30 mouse cellular contexts compared by ENCODE assay signal in the genomic region with DNA sequence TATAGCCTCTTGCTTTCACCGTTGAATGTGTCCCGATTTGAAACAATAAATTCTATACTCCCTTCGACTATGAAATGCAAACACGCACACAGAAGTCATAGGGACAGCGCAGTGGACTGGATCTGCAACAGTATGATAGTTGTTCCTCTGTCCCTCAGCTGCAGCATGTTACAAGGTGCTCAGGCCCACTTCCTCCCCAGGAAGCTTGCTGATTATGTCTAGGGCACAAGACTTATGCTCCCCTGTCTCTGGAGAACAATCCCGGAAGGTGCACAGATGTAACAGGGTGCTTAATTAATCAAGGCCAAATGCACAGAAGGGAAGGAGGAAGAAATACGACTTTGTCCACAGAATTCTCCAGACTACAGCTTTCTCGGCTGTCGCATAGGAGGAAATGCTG.
A peak's percentile ranks its signal among the peaks of the same experiment; 100 is the strongest.
DNase-seq lines count a peak whose midpoint lies in the region; ATAC-seq and TF ChIP-seq lines count a peak whose summit lies in the region.
"Had no signal": no experiment of that assay in that cellular context is flagged by ENCODE, and none has a peak within 500 bp of the region (broad histone marks: within the 10 kb centered on the region; RNA-seq: fewer than 3 reads in every experiment).

No protein-coding gene starts in this region.

- H3K27me3 ChIP-seq in intestine, embryonic 14.5 days (replicated peaks; ENCODE audit: control insufficient read depth, insufficient read depth, low read length): no peaks in the 10 kb centered on the region
- no peaks in the 10 kb centered on the region for H3K27me3 ChIP-seq in intestine, postnatal 0 days (replicated peaks; ENCODE audit: control insufficient read depth, insufficient read depth, low read length)
- H3K27me3 ChIP-seq in kidney, embryonic 16.5 days (ENCODE audit: insufficient read depth, low read length): no peaks in the 10 kb centered on the region
- H3K27me3 ChIP-seq in stomach, embryonic 15.5 days (replicated peaks): no peaks in the 10 kb centered on the region
- no peaks in the 10 kb centered on the region for H3K27me3 ChIP-seq in stomach, postnatal 0 days (ENCODE audit: control insufficient read depth, insufficient read depth, low read length)
- no peaks in the 10 kb centered on the region for H3K27me3 ChIP-seq in heart, embryonic 10.5 days (ENCODE audit: insufficient read depth, poor library complexity, severe bottlenecking)
- H3K27me3 ChIP-seq: embryonic facial prominence, embryonic 13.5 days; forebrain, embryonic 12.5 days; heart, embryonic 12.5 days; heart, embryonic 15.5 days; hindbrain, embryonic 13.5 days; Patski had no signal

- 43% methylated on average over 9 of the region's 9 CpGs for WGBS in intestine, embryonic 14.5 days
- 69% methylated on average over 9 of the region's 9 CpGs for WGBS in intestine, postnatal 0 days
- 22% methylated on average over 9 of the region's 9 CpGs for WGBS in kidney, embryonic 16.5 days
- WGBS in stomach, embryonic 15.5 days: 55% methylated on average over 9 of the region's 9 CpGs
- WGBS in stomach, postnatal 0 days: 56% methylated on average over 9 of the region's 9 CpGs
- 86% methylated on average over 9 of the region's 9 CpGs for WGBS in heart, embryonic 10.5 days

- no peak overlapping the region for H3K4me3 ChIP-seq in intestine, embryonic 14.5 days (ENCODE audit: low read depth, low read length)
- no peak overlapping the region for H3K4me3 ChIP-seq in intestine, postnatal 0 days (ENCODE audit: low read depth, low read length)
- no peak overlapping the region for H3K4me3 ChIP-seq in kidney, embryonic 16.5 days (ENCODE audit: low read length)
- H3K4me3 ChIP-seq in stomach, embryonic 15.5 days (replicated peaks): no peak overlapping the region
- H3K4me3 ChIP-seq in stomach, postnatal 0 days (ENCODE audit: low read depth, low read length): no peak overlapping the region
- no peak overlapping the region for H3K4me3 ChIP-seq in heart, embryonic 10.5 days
- H3K4me3 ChIP-seq: embryonic facial prominence, embryonic 10.5 days; embryonic facial prominence, embryonic 13.5 days; erythroblast, embryonic 14.5 days; forebrain, embryonic 12.5 days; heart, embryonic 12.5 days; heart, embryonic 15.5 days; hindbrain, embryonic 10.5 days; hindbrain, embryonic 13.5 days had no signal

- DNase-seq in intestine, embryonic 14.5 days (ENCODE audit: low spot score): no peak
- no peak for DNase-seq in kidney, adult 11 months
- DNase-seq in stomach, postnatal 0 days (ENCODE audit: low spot score): no peak
- no peak for DNase-seq in heart, embryonic 10.5 days (ENCODE audit: low spot score)
- DNase-seq: adrenal gland, postnatal 10 days; adrenal gland, postnatal 36 days; B cell, adult 2 months; cerebellum, adult 18-20 months; cerebellum, adult 9-10 months; cerebellum, postnatal 14 days; gastrocnemius, postnatal 10 days; gastrocnemius, postnatal 36 days; heart, adult 11 months; heart, postnatal 10 days; heart, postnatal 36 days had no signal

- no peaks in the 10 kb centered on the region for H3K36me3 ChIP-seq in intestine, embryonic 14.5 days (ENCODE audit: control insufficient read depth, insufficient read depth, low read length)
- no peaks in the 10 kb centered on the region for H3K36me3 ChIP-seq in intestine, postnatal 0 days (ENCODE audit: control insufficient read depth, insufficient read depth)
- no peaks in the 10 kb centered on the region for H3K36me3 ChIP-seq in kidney, embryonic 16.5 days (ENCODE audit: insufficient read depth, low read length)
- no peaks in the 10 kb centered on the region for H3K36me3 ChIP-seq in stomach, embryonic 15.5 days
- H3K36me3 ChIP-seq in stomach, postnatal 0 days (ENCODE audit: control insufficient read depth, insufficient read depth, low read length): no peaks in the 10 kb centered on the region
- no peaks in the 10 kb centered on the region for H3K36me3 ChIP-seq in heart, embryonic 10.5 days
- H3K36me3 ChIP-seq: embryonic facial prominence, embryonic 10.5 days; embryonic facial prominence, embryonic 13.5 days; forebrain, embryonic 12.5 days; G1E; heart, embryonic 12.5 days; heart, embryonic 15.5 days; hindbrain, embryonic 10.5 days; hindbrain, embryonic 13.5 days had no signal

- H3K9ac ChIP-seq in intestine, embryonic 14.5 days (ENCODE audit: low read length): no peak overlapping the region
- no peak overlapping the region for H3K9ac ChIP-seq in intestine, postnatal 0 days (ENCODE audit: low read depth, low read length)
- H3K9ac ChIP-seq in kidney, embryonic 16.5 days (replicated peaks; ENCODE audit: low read length): no peak overlapping the region
- H3K9ac ChIP-seq in stomach, embryonic 15.5 days: no peak overlapping the region
- no peak overlapping the region for H3K9ac ChIP-seq in stomach, postnatal 0 days (ENCODE audit: low read length)
- H3K9ac ChIP-seq: embryonic facial prominence, embryonic 13.5 days; forebrain, embryonic 12.5 days; heart, embryonic 12.5 days; heart, embryonic 15.5 days; hindbrain, embryonic 13.5 days had no signal

- TF ChIP-seq CTCF in intestine, postnatal 0 days (IDR thresholded peaks at IDR 0.05; ENCODE audit: low read depth): no peak
- no peak for TF ChIP-seq CTCF in stomach, postnatal 0 days (IDR thresholded peaks at IDR 0.05; ENCODE audit: low read depth)

- H3K9me3 ChIP-seq in intestine, embryonic 14.5 days (ENCODE audit: control insufficient read depth, low read length): no peaks in the 10 kb centered on the region
- no peaks in the 10 kb centered on the region for H3K9me3 ChIP-seq in intestine, postnatal 0 days (ENCODE audit: control insufficient read depth)
- no peaks in the 10 kb centered on the region for H3K9me3 ChIP-seq in kidney, embryonic 16.5 days (ENCODE audit: low read length)
- H3K9me3 ChIP-seq in stomach, embryonic 15.5 days: no peaks in the 10 kb centered on the region
- no peaks in the 10 kb centered on the region for H3K9me3 ChIP-seq in stomach, postnatal 0 days (ENCODE audit: control insufficient read depth, low read length)
- no peaks in the 10 kb centered on the region for H3K9me3 ChIP-seq in heart, embryonic 10.5 days
- H3K9me3 ChIP-seq: embryonic facial prominence, embryonic 10.5 days; embryonic facial prominence, embryonic 13.5 days; forebrain, embryonic 12.5 days; G1E; heart, embryonic 12.5 days; heart, embryonic 15.5 days; hindbrain, embryonic 10.5 days; hindbrain, embryonic 13.5 days had no signal

- H3K4me2 ChIP-seq in intestine, embryonic 14.5 days (ENCODE audit: low read length): no peak overlapping the region
- no peak overlapping the region for H3K4me2 ChIP-seq in intestine, postnatal 0 days (replicated peaks; ENCODE audit: low read depth)
- no peak overlapping the region for H3K4me2 ChIP-seq in kidney, embryonic 16.5 days (replicated peaks; ENCODE audit: low read depth, low read length)
- H3K4me2 ChIP-seq in stomach, embryonic 15.5 days: no peak overlapping the region
- H3K4me2 ChIP-seq in stomach, postnatal 0 days (replicated peaks; ENCODE audit: low read depth): no peak overlapping the region
- H3K4me2 ChIP-seq: embryonic facial prominence, embryonic 13.5 days; forebrain, embryonic 12.5 days; heart, embryonic 12.5 days; heart, embryonic 15.5 days; hindbrain, embryonic 13.5 days had no signal

- 0 out of 2 replicates have a peak overlapping the region, but pooled peaks have one; percentile 3 for H3K27ac ChIP-seq in intestine, embryonic 14.5 days (ENCODE audit: low read depth)
- H3K27ac ChIP-seq in intestine, postnatal 0 days (ENCODE audit: low read depth, low read length): no peak overlapping the region
- peak overlapping the region; percentile 66; the same call in 1 of the 2 replicates for H3K27ac ChIP-seq in kidney, embryonic 16.5 days (ENCODE audit: low read length)
- peak overlapping the region; percentile 12; the same call in 1 of the 2 replicates for H3K27ac ChIP-seq in stomach, embryonic 15.5 days
- H3K27ac ChIP-seq in stomach, postnatal 0 days (replicated peaks): no peak overlapping the region
- no peak overlapping the region for H3K27ac ChIP-seq in heart, embryonic 10.5 days
- H3K27ac ChIP-seq: embryonic facial prominence, embryonic 10.5 days; embryonic facial prominence, embryonic 13.5 days; forebrain, embryonic 12.5 days; heart, embryonic 15.5 days; hindbrain, embryonic 10.5 days; hindbrain, embryonic 13.5 days had no signal

- TF ChIP-seq EP300 in stomach, postnatal 0 days (optimal IDR thresholded peaks at IDR 0.05): no peak

- no peak for ATAC-seq in intestine, embryonic 14.5 days (replicated peaks; ENCODE audit: low FRiP score, low TSS enrichment, low read depth)
- ATAC-seq in intestine, postnatal 0 days: no peak
- ATAC-seq in kidney, embryonic 16.5 days (ENCODE audit: low FRiP score, low TSS enrichment): peak; percentile 69
- ATAC-seq in stomach, embryonic 15.5 days (ENCODE audit: insufficient read depth, low FRiP score, low read depth): no peak
- ATAC-seq in stomach, postnatal 0 days (ENCODE audit: low FRiP score, low TSS enrichment): no peak
- ATAC-seq: forebrain, embryonic 16.5 days; hindbrain, embryonic 16.5 days; Patski had no signal

- 0 out of 2 replicates have a peak, but pooled peaks cover 3% of the 10 kb centered on the region for H3K4me1 ChIP-seq in intestine, embryonic 14.5 days (replicated peaks; ENCODE audit: control insufficient read depth, insufficient read depth, low read length)
- no peaks in the 10 kb centered on the region for H3K4me1 ChIP-seq in intestine, postnatal 0 days (replicated peaks; ENCODE audit: control insufficient read depth, insufficient read depth, low read length)
- peaks cover 5% of the 10 kb centered on the region for H3K4me1 ChIP-seq in kidney, embryonic 16.5 days (ENCODE audit: insufficient read depth, low read length)
- no peaks in the 10 kb centered on the region for H3K4me1 ChIP-seq in stomach, embryonic 15.5 days
- no peaks in the 10 kb centered on the region for H3K4me1 ChIP-seq in stomach, postnatal 0 days (replicated peaks; ENCODE audit: control insufficient read depth, insufficient read depth)
- H3K4me1 ChIP-seq in heart, embryonic 10.5 days: no peaks in the 10 kb centered on the region
- H3K4me1 ChIP-seq: forebrain, embryonic 12.5 days; heart, embryonic 12.5 days; heart, embryonic 15.5 days; hindbrain, embryonic 10.5 days; hindbrain, embryonic 13.5 days had no signal

Comparison
In these comparisons a context has a peak if more than half of its experiments do, and no peak if none do; other contexts are left out.
1. H3K27ac ChIP-seq: peak in intestine, embryonic 14.5 days (single experiment), kidney, embryonic 16.5 days (single experiment) and stomach, embryonic 15.5 days (single experiment); none in intestine, postnatal 0 days (single experiment), stomach, postnatal 0 days (single experiment) and heart, embryonic 10.5 days (single experiment).